Mouse (Mus musculus): Measurements from ENCODE around the gene Cox19.

GRCm38 (mm10) chr5:139337826-139338370 is 13.3 kb downstream of the Cox19 start:
- TF ChIP-seq EP300 (IDR thresholded peaks at IDR 0.05; ENCODE audit: insufficient read depth, low read depth, low read length) (no peak), CTCF (IDR thresholded peaks at IDR 0.05; ENCODE audit: low read depth, low read length) (no peak), POLR2A (IDR thresholded peaks at IDR 0.05; ENCODE audit: insufficient read depth, low read length) (no peak)
